Mouse (Mus musculus) CD4-positive, CD25-positive, alpha-beta regulatory T cell, adult 4 months (primary cell): ENCODE results near the gene As3mt. TPM values are rescaled to one million over a fixed set of nuclear protein-coding genes. Genes with fewer than 3 reads are reported as not detected.
A peak's percentile ranks its signal among the peaks of the same experiment; 100 is the strongest.
"Not testable (repeated sequence)": the region's sequence is repeated elsewhere in the genome, so short reads cannot be mapped to it uniquely, and the experiment has no call there.

Source experiments
- ATAC-seq: one replicate; pipeline ENCODE4 v1.8.0; 2017
- polyA plus RNA-seq, 2 experiments: library from polyadenylated mRNA; unstranded; fragments of 100-300 nt; shearing (Covaris generic); gene quantifications; one replicate each; pipeline ENCODE4 v1.2.1; 2017

The As3mt gene
- polyA plus RNA-seq, 2 experiments from 2014 or later = 15.1 to 15.2 TPM

- no peak for ATAC-seq
These were observed 45.0 kb downstream of the As3mt start for GRCm38 (mm10) chr19:46752235-46752634.

DNA sequence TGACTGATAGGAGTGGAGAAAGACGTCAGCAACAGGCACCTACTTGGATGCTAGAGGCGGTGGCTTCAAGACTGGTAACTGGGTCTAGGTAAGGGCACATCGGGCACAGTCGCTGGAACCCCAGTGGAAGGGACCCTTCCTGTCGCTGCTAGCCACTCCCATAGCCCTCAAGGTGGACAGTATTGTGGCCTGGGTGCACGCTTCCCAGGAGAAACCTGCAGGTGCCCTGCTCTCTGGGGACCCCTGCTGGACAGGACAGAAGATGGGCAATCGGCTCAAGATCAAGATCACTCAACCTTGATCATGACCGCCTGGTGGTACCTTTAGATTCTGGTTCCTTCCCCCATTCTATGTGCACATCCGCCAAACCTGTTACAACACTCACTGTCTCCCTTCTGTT, 47.8 kb downstream of the As3mt start:
- no peak for ATAC-seq

DNA sequence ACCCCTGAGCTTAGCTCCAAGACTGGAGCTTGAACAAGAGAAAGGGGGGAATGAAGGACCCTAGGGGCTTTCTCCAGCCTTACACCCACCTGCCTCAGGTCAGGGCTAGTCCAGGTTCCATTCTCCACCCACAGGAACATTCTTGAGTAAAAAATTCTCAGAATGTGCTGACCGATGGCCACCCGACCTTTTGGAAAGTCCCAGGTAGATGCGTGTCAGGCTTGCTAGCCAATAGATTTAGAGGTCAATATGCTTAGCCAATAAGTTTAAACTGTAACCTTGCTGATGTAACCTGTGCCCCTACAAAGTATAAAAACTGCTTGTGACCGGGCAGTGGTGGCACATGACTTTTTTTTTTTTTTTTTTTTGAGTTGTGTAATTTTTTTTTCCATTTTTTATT, 49.0 kb downstream of the As3mt start:
- no peak for ATAC-seq

DNA sequence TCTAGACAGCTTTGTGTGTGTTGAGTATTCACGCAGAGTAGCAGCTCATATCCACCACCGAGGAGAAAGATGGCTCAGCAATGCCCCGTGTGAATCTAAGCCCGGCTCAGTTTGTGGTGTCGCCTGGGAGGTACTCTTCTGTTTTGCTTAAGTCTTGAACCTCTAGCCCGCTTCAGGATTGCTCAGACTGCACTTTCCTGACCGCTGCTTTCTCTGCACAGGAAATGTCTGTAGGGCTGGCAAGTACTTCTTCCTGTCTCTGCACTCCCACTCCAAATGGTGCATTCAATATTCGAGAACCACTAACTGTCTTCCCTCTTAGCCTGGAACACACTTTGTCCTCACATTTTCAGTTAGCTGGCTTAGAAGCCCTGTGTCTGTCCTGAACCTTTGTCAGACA, 51.8 kb downstream of the As3mt start:
- ATAC-seq = no peak

GRCm38 (mm10) chr19:46759909-46760308, 52.7 kb downstream of the As3mt start:
- ATAC-seq = not testable (repeated sequence)

- peak; percentile 50 for ATAC-seq
These were observed 53.3 kb downstream of the As3mt start for GRCm38 (mm10) chr19:46760375-46761160.

DNA sequence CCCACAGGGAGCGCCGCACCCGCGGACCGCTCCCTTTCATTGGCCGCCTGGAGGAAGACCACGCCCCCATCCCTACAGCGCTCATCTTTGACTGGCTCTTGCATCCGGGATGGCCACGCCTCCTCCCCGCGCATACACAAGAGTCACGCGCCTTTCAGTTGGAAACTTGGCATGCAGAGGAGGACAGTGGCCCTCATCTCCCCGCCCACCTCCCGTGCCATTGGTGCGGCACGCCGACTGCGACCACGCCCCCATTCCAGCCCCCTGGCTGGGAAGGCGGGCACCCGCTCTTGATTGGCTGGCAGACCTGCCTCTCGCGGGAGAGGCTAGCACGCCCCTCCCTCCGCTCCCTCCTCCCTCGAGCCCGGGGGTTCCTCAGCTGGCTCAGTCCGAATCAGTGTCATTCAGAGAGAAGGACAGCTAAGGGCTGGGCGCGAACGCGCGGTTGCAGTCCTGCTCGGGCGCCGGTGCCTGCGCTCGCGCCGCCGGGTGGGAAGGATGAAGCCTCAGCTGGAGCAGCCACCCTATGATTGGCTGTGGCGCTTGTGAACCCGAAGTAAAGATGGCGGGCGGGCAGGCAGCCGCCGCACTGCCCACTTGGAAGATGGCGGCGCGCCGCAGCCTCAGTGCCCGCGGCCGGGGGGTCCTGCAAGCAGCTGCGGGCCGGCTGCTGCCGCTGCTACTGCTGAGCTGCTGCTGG, 54.1 kb downstream of the As3mt start, which contains the start of gene Cnnm2:
Gene Cnnm2 (plus strand): TSS at position 350 of the 700 bp plus-strand sequence.
- ATAC-seq = peak; percentile 87

- no peak for ATAC-seq
These were observed 54.7 kb downstream of the As3mt start for GRCm38 (mm10) chr19:46761971-46762290.

DNA sequence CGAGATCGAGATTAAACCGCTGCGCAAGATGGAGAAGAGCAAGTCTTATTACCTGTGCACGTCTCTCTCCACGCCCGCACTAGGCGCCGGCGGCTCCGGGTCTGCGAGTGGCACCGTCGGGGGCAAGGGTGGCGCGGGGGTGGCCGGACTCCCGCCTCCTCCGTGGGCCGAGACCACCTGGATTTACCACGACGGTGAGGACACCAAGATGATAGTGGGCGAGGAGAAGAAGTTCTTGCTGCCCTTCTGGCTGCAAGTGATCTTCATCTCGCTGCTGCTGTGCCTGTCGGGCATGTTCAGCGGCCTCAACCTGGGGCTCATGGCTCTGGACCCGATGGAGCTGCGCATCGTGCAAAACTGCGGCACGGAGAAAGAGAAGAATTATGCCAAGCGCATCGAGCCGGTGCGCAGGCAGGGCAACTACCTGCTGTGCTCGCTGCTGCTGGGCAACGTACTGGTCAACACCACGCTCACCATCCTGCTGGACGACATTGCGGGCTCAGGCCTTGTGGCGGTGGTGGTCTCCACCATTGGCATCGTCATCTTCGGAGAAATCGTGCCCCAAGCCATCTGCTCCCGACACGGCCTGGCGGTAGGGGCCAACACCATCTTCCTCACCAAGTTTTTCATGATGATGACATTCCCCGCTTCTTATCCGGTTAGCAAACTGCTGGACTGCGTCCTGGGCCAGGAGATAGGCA, 55.2 kb downstream of the As3mt start:
- ATAC-seq = no peak

- no peak for ATAC-seq
These were observed 55.7 kb downstream of the As3mt start for GRCm38 (mm10) chr19:46762992-46763342.

DNA sequence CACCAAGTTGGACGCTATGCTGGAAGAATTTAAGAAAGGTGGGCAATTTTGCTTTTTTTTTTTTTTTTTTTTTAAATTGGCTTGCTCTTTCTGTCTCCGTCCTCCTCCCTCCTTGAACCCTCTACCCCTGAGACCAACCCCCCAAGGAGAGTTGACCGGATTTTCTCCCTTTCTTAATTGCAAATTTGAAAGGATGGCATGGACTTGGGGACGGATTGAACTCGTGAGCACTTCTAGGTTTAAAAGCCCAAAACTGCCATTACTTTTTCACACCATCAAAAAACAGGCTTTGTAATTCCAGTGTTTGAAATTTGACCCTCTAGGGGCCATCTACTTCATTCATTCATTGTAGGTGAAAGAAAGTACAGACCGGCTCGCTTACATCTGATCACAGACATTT, 56.1 kb downstream of the As3mt start:
- no peak for ATAC-seq

GRCm38 (mm10) chr19:46763932-46764762, 56.9 kb downstream of the As3mt start:
- no peak for ATAC-seq

GRCm38 (mm10) chr19:46764763-46765117, 57.5 kb downstream of the As3mt start:
- no peak for ATAC-seq

DNA sequence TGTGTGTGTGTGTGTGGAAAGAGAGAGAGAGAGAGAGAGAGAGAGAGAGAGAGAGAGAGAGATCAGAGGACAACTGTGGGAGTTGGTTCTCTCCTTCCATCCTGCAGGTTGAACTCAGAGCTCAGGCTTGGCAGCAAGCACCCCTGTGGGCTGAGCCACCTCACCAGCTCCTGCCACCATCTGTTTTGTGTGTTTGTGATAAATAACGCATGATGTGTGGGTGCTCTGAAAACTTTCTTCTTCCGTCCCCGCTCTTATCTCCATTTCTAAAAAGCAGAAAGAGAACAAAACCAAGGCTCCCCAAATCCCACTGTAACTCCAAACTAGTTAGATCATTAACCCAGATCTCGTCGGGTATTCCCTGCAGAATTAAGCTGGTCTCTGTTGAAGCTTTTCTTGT, 58.9 kb downstream of the As3mt start:
- ATAC-seq = no peak

DNA sequence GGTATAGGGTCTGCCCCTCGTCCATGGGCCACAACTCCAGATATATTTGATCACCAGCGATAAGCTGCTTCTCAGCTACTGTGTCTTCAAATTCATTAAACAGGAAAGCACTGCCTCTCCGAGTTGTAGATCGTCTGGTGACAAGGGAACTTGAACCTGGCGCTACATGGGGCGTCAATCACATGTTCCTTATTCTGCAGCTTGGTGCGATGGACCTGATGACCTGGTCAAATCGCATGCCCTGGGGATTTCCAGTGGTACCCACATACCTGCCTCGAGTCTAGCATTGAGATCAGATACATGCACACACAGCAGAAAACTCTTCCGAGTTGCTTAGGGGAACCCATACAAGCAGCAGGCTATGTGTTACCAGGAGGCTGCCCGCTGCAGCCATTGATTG, 62.5 kb downstream of the As3mt start:
- no peak for ATAC-seq

DNA sequence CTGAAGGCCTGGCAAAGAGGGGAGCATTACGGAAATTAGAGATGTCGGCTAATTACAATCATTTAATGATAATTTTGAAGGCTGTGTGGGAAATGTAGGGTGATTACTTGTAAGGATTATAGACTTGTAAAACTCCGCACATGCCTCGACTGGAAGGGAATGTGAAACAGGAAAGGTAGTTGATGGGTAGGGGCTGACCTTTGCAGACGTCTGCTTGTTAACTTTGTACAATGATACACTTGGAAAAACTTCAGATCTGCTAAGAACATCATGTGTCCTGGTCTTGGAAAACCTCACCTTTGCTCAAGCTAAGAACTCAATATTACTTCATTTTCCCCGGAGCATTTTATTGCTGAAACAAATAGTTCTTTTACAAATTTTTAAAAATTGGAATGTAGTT, 64.5 kb downstream of the As3mt start:
- no peak for ATAC-seq

GRCm38 (mm10) chr19:46776391-46776790, 69.1 kb downstream of the As3mt start:
- no peak for ATAC-seq

DNA sequence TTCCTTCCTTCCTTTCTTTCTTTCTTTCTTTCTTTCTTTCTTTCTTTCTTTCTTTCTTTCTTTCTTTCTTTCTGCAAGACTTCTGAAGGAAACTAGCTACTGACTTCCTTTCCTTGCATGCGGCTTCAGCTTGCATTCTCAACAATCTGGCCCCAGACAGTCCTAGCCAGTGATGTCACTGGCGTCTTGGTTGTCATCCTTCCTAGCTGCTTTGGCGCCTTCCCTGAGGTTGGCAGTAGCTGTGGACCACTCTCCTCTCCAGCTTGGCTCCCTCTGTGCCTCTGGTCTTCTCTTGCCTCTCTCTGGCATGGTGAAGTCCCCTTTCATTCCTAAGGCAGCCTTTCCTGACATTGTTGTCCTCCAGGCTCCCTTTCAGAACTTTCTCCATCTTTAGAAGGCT, 69.6 kb downstream of the As3mt start:
- no peak for ATAC-seq

DNA sequence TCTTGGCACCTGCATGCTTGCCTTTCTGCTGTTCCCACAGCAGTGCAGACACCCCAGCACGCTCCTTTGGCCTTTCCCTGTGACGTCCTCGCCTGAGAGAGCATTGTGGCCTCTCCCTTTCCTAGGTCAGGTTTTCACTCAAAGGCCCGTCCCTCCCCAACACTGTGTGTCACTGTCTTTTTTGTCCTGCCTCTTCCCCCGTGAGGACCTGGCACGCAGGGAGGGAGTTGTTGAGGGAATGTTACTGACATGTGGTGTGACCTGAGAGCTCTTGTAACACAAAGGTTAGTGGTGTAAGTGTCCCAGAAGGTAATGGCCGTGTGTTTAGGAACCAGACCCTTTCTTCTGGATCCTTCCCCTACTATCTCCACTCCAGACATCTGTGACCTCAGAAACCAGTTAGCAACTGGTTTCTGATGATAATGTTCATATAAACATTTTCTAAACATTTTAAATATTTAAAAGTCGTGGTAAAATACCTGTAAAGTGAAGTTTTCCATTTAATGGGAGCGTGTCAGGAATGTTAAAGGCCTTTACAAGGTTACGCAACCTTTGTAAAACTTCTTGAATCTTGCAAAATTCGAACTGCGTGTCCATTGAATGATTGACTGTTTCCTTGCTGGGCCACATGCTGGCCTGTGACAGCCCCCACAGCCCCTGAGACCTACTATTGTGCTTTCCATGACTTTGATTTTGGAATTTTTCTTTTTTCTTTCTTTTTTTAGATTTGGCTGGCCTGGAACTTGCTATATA, 70.8 kb downstream of the As3mt start:
- no peak for ATAC-seq

- ATAC-seq = not testable (repeated sequence)
These were observed 71.9 kb downstream of the As3mt start for GRCm38 (mm10) chr19:46779130-46779529.

- no peak for ATAC-seq
These were observed 76.8 kb downstream of the As3mt start for GRCm38 (mm10) chr19:46784038-46784437.

DNA sequence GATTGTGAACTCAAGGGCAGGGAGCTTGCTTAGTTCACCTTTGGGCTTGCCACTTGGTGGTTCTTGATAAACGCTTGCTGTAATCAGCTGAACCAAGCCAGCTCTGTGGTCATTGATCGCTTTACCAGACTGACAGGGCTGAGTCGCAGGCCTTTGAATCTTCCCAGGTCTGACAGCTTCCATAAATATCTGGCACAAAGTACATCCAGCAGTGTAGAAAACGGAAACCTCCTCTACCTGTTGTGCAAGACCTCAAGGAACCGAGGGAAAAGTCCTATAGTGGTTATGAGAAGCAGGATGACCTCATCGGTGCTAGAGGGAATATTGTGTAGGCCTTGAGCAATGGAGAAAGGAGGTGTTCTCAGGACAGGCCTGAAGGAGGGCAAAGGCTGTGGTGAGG, 77.2 kb downstream of the As3mt start:
- ATAC-seq = no peak
